Mouse (Mus musculus) testis, adult 2 months (tissue): ENCODE measurements around the gene Itga11.

Experiments
- CTCF ChIP-seq: fragments of 200-500 bp; IDR thresholded peaks from 2 replicates; pipeline ENCODE4 v1.5.1; 2012; ENCODE audit warnings: low read depth, mild to moderate bottlenecking, inconsistent platforms, low read length, moderate library complexity; ENCODE audit not compliant: control insufficient read depth, insufficient read depth, insufficient replicate concordance
- POLR2A ChIP-seq: fragments of 200-500 bp; IDR thresholded peaks from 2 replicates; pipeline ENCODE4 v1.6.1; 2012; ENCODE audit warnings: low read depth, mild to moderate bottlenecking, inconsistent platforms, low read length, moderate library complexity; ENCODE audit not compliant: control insufficient read depth

DNA sequence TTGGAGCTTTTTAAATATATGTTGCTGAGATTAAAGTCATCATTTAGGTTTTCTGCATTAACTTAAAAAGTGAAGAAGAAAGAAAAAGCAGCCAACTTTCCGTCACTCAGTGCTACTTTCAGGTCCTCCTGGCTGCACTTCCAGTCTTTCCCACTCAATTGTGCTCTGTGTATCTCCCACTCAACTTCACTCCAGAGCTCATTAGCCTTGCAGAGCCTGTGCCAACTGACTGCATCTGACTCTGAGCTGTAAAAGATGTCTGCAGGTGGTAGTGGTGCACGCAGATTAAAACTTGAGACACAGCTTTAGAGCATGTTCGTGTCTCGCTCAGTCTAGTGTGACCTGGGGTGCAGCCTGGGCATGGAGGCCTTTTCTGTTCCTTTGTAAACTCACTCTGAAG, 80.7 kb downstream of the Itga11 start:
- TF ChIP-seq CTCF (no peak), POLR2A (no peak)
